Mouse (Mus musculus) limb, embryonic 14.5 days (tissue): ENCODE results near the gene Fbrs. TPM values are rescaled to one million over a fixed set of nuclear protein-coding genes. Genes with fewer than 3 reads are reported as not detected.

ENCODE experiments used
- ATAC-seq: fragments of 200-750 bp; cut with Nextera tagmentation; 2 replicates; pipeline ENCODE4 v1.8.0; 2017; ENCODE audit warnings: low read depth, moderate number of reproducible peaks, moderate TSS enrichment; ENCODE audit not compliant: low FRiP score
- DNase-seq: peaks from one replicate; pipeline ENCODE4 v3.0.0-alpha.2; 2015; ENCODE audit warnings: low spot score
- H3K27ac ChIP-seq: fragments of 300-500 bp; sonication (generic); replicated peaks from 2 replicates; pipeline ENCODE4 v1.5.1; 2014; ENCODE audit warnings: low read depth, mild to moderate bottlenecking, low read length, moderate library complexity, mixed read lengths
- H3K27me3 ChIP-seq: fragments of 300-500 bp; sonication (generic); 2 replicates; pipeline ENCODE4 v1.6.1; 2014; ENCODE audit warnings: low read length, mixed read lengths; ENCODE audit not compliant: control insufficient read depth, insufficient read depth
- H3K36me3 ChIP-seq: fragments of 300-500 bp; sonication (generic); 2 replicates; pipeline ENCODE4 v1.6.1; 2014; ENCODE audit warnings: mild to moderate bottlenecking, low read length, moderate library complexity, mixed read lengths; ENCODE audit not compliant: control insufficient read depth, insufficient read depth
- H3K4me1 ChIP-seq: fragments of 300-500 bp; sonication (generic); 2 replicates; pipeline ENCODE4 v1.6.1; 2014; ENCODE audit warnings: antibody characterized with exemption, low read length, mixed read lengths; ENCODE audit not compliant: control insufficient read depth, insufficient read depth
- H3K4me2 ChIP-seq: fragments of 300-500 bp; sonication (generic); replicated peaks from 2 replicates; pipeline ENCODE4 v1.6.1; 2014; ENCODE audit warnings: low read depth, mild to moderate bottlenecking, low read length, moderate library complexity; ENCODE audit not compliant: severe bottlenecking
- H3K4me3 ChIP-seq: fragments of 300-500 bp; sonication (generic); replicated peaks from 2 replicates; pipeline ENCODE4 v1.5.1; 2014; ENCODE audit warnings: low read length
- H3K9ac ChIP-seq: fragments of 300-500 bp; sonication (generic); 2 replicates; pipeline ENCODE4 v1.6.1; 2014; ENCODE audit warnings: mild to moderate bottlenecking, low read depth, low read length, moderate library complexity; ENCODE audit not compliant: severe bottlenecking
- H3K9me3 ChIP-seq: fragments of 300-500 bp; sonication (generic); 2 replicates; pipeline ENCODE4 v1.6.1; 2016; ENCODE audit warnings: low read length; ENCODE audit not compliant: control insufficient read depth
- POLR2A ChIP-seq: fragments of 200-500 bp; IDR thresholded peaks from 2 replicates; pipeline ENCODE4 v1.8.0; 2012; ENCODE audit warnings: inconsistent platforms, mild to moderate bottlenecking, moderate library complexity, borderline replicate concordance; ENCODE audit not compliant: insufficient read depth, insufficient read length; ENCODE audit errors: extremely low read depth
- WGBS: fragments of 180-500 bp; shearing (Covaris S2); extraction: QIAGEN DNeasy Blood & Tissue Kit; methylation state at CpG from one replicate; pipeline ENCODE4 v1.1.7; 2014; 5-methylcytosine and 5-hydroxymethylcytosine counted together
- polyA plus RNA-seq, 2 experiments: library from polyadenylated mRNA; depleted of rRNA in 1 of 2; stranded (reverse) in 1 of 2; unstranded in 1 of 2; fragments of >200 nt; fragmentation: Nextera tagmentation in 1 of 2; extraction: Ambion mirVana in 1 of 2; gene quantifications; 2 replicates each; pipeline versions ENCODE4 v1.2.1 to v1.2.3; 2012 to 2014

Gene Fbrs
- polyA plus RNA-seq (2012; rRNA removed): 49.8 and 57.2 TPM in 2 replicates
- polyA plus RNA-seq (2014; fragmentation: Nextera tagmentation; extraction: Ambion mirVana): 17.3 and 21.1 TPM in 2 replicates

DNA sequence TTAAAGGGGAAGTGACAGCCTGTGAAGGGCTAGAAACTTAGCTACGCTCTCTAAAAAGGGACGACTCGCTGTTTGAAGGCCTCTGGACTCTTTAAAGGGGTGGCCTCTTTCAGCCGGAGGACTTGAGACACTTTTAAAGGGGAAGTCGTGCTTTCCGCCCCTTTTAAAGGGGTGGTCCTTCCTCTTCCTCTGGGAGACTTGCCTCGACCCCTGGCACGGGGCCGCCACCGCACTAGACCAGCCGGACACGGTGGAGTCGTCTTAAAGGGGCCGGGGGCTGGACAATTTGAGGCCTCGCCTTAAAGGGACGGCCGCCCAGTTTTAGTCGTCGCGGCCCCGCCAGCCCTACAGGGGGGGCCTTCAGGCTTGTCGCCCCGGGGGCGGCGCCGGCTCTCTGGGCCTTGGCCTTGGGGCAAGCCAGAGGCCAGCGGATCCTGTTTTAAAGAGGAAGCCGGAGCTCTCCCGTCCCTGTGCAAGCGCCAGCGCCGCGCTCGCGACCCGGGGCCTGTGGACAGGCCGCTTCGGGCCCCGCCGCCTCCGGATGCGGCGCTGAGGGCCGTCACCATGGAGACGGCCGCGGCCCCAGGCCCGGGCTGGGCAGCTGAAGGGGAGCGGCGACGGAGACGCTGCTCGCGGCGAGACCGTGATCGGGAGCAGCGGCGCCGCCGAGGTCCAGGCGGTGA, at the start of gene Fbrs:
Fbrs (plus strand) TSS at position 565 of the 683 bp plus-strand sequence.
- Histone ChIP-seq H3K27me3 (no peaks in the 10 kb centered on the region), H3K9ac (peak within 1 kb of the TSS; percentile 92), H3K27ac (peak within 1 kb of the TSS; percentile 85), H3K4me1 (peaks cover 14% of the 10 kb centered on the region), H3K36me3 (peaks cover 58% of the 10 kb centered on the region), H3K4me3 (peak within 1 kb of the TSS; percentile 89), H3K9me3 (no peaks in the 10 kb centered on the region), H3K4me2 (peak within 1 kb of the TSS; percentile 86)
- under 1% methylated on average over 46 of the region's 62 CpGs for WGBS
- no peak for TF ChIP-seq POLR2A
- DNase-seq: peak; percentile 96
- peak; percentile 81 for ATAC-seq

DNA sequence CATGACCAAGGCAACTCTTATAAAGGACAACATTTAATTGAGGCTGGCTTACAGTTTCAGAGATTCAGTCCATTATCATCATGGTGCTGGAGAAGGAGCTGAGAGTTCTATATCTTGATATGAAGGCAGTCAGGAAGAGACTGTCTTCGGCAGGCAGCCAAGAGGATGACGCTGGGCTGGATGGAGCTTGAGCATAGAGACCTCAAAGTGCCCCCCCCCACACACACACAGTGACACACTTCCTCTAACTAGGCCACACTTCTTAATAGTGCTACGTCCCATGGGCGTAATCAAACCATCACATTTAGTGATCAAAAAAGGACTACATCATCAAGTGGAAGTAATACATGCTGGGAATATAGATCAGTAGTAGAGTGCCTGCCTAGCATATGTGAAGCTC, 43.8 kb upstream of the Fbrs start:
- Histone ChIP-seq H3K27me3 (no peaks in the 10 kb centered on the region), H3K4me3 (no peak overlapping the region)
- WGBS: 90% methylated on average over 4 of the region's 4 CpGs

DNA sequence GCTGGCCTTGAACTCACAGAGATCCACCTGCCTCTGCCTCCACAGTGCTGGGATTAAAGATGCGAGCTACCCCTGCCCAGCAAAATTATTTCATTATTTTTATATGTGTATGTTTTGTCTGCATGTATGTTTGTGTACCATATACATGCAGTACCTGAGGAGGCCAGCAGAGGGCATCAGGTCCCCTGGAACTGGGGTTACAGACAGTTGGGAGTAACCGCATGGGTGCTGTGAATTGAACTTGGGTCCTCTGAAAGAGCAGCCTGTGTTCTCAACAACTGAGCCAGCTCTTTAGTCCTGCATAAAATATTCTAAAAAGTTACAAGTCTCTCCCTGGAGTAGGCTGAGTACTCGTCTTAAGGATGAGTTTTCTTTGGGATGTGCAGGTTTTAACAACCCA, 41.3 kb upstream of the Fbrs start:
- DNase-seq (no peak), ATAC-seq (no peak)
- peaks cover 7% of the 10 kb centered on the region for H3K36me3 ChIP-seq
- H3K9ac ChIP-seq: no peak overlapping the region
- no peaks in the 10 kb centered on the region for H3K4me1 ChIP-seq
- no peaks in the 10 kb centered on the region for H3K27me3 ChIP-seq
- no peak for TF ChIP-seq POLR2A
- no peak overlapping the region for H3K4me2 ChIP-seq
- H3K4me3 ChIP-seq: no peak overlapping the region
- H3K9me3 ChIP-seq: peaks cover 5% of the 10 kb centered on the region; the same call in 1 of the 2 replicates
- 80% methylated on average over 3 of the region's 3 CpGs for WGBS
- no peak overlapping the region for H3K27ac ChIP-seq

More for the DNA sequence above, 43.8 kb upstream of the Fbrs start:
- TF ChIP-seq POLR2A: no peak
- Histone ChIP-seq H3K4me1 (no peaks in the 10 kb centered on the region), H3K27ac (no peak overlapping the region), H3K9me3 (peaks cover 5% of the 10 kb centered on the region; the same call in 1 of the 2 replicates), H3K36me3 (no peaks in the 10 kb centered on the region), H3K9ac (no peak overlapping the region), H3K4me2 (no peak overlapping the region)
- ATAC-seq (no peak), DNase-seq (no peak)

DNA sequence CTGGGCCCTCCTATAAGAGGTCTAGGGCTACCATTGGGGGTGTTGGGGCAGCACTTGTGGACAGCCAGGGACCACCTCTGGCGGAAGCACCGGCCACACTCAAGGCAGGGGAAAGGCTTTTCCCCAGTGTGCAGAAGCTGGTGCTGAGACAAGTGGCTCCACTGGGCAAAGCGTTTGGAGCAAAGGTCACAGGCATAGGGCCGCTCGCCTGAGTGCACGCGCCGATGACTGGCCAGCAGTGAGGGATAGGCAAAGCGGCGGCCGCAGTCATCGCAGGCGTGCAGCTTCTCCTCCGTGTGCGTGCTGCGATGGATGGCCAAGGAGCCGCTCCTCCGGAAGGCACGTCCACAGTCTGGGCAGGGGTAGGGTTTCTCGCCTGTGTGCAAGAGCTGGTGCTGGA, 35.0 kb upstream of the Fbrs start:
- no peak for ATAC-seq
- no peak overlapping the region for H3K9ac ChIP-seq
- no peak overlapping the region for H3K27ac ChIP-seq
- WGBS: 93% methylated on average over 20 of the region's 20 CpGs
- H3K4me3 ChIP-seq: no peak overlapping the region
- peaks cover 49% of the 10 kb centered on the region for H3K36me3 ChIP-seq
- TF ChIP-seq POLR2A: no peak
- H3K27me3 ChIP-seq: no peaks in the 10 kb centered on the region
- no peaks in the 10 kb centered on the region for H3K9me3 ChIP-seq
- no peak for DNase-seq
- no peaks in the 10 kb centered on the region for H3K4me1 ChIP-seq
- H3K4me2 ChIP-seq: no peak overlapping the region

DNA sequence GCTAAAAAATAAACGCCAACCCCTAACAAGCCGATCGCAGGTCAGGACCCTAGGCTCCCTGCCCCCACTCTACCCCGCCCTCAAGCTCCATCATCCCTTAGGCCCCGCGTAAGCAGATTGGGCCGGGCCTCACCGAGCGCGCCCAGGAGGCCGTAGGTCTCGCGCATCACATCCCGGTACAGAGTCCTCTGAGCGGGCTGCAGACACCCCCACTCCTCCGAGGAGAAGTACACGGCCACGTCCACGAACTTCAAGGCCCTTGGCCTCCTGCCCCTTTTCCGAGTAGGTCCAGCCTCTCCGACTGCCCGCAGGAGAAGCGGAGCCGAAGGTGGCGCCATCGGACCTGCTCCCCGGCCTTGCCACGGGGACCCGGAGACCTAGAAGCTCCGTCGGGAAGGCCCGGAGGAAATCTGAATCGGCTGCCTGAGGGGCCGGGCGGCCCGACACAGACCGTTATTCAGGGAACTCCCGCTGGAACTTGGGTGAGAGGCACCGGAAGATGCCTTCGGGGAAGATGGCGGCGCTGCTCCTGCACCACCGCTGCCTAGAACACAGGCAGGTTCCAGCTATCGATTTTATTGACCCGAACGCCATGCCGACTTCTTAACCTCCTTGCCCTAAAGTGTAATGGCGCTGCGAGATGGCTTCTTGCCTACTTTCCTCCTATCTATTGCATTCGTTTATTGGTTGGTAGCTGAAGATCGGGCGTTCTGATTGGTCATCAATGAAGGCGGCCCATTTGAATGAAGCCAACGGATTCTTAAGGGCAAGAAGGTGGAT, 30.3 kb upstream of the Fbrs start, which contains the start of gene Zfp689:
Zfp689 (minus strand) TSS at position 638 of the 780 bp plus-strand sequence.
- Histone ChIP-seq H3K27me3 (no peaks in the 10 kb centered on the region), H3K4me2 (peak within 1 kb of the TSS; percentile 64), H3K4me3 (peak within 1 kb of the TSS; percentile 65), H3K27ac (peak within 1 kb of the TSS; percentile 93), H3K9me3 (no peaks in the 10 kb centered on the region), H3K36me3 (peaks cover 42% of the 10 kb centered on the region), H3K4me1 (peaks cover 18% of the 10 kb centered on the region; the same call in 1 of the 2 replicates), H3K9ac (peak within 1 kb of the TSS; percentile 89)
- DNase-seq: peak; percentile 98
- WGBS: under 1% methylated on average over 50 of the region's 54 CpGs
- peak; percentile 94 for ATAC-seq
- peak; percentile 22; the same call in 1 of the 2 replicates for TF ChIP-seq POLR2A
